Mouse (Mus musculus) CD8-positive naive resting alpha-beta T cell, adult 57 days (primary cell): ENCODE measurements around the gene Cox7b2. TPM values are rescaled to one million over a fixed set of nuclear protein-coding genes. Genes with fewer than 3 reads are reported as not detected.

Source experiments
- total RNA-seq: library from RNA; stranded (reverse); gene quantifications from one replicate; pipeline ENCODE4 v1.2.4, GENCODE M21; 2023

Cox7b2 gene
- not detected for total RNA-seq

GRCm38 (mm10) chr5:71548079-71548478 is at the start of gene Cox7b2:
TSS of gene Cox7b2 (minus strand) at chr5:71548205.

Other genes starting within 250 kb of the Cox7b2 start
- gene Gabrb1, start 109.9 kb upstream of the Cox7b2 start, total RNA-seq = not detected
- not detected for gene Gabra4, start 110.1 kb upstream of the Cox7b2 start, total RNA-seq